Mouse (Mus musculus) cortical plate, adult 2 months (tissue): ENCODE data around the gene Pde10a.

Source experiments
- CTCF ChIP-seq: fragments of 200-500 bp; IDR thresholded peaks from 2 replicates; pipeline ENCODE4 v1.5.1; 2011; ENCODE audit warnings: mild to moderate bottlenecking, control low read depth, low read length; ENCODE audit not compliant: insufficient read depth; ENCODE audit errors: extremely low read depth
- POLR2A ChIP-seq: fragments of 200-500 bp; IDR thresholded peaks from 2 replicates; pipeline ENCODE4 v1.6.1; 2011; ENCODE audit warnings: mild to moderate bottlenecking, low read length, control low read depth; ENCODE audit not compliant: insufficient read depth; ENCODE audit errors: extremely low read depth

DNA sequence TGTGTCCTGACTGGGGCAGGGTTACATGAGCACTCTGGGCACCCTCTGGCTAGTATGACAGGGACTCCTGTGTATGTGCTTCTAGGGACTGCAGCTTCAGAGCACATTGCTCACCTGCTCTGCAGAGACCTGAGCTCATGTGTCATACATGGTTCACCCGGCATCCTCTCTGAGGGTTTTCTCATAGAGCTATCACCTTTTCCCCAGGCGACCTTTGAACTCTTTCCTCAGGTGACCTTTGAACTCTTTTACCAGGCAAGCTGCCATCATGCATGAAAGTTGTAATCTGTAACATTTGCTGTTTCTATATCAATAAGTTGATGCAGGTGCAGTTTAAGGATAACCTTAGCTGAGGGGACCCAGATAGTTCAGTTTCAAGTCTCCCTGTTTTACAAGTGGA is 403.4 kb downstream of the Pde10a start:
- no peak for TF ChIP-seq CTCF
- no peak for TF ChIP-seq POLR2A
